ENCODE assay signal across 8 mouse cellular contexts in the genomic region with DNA sequence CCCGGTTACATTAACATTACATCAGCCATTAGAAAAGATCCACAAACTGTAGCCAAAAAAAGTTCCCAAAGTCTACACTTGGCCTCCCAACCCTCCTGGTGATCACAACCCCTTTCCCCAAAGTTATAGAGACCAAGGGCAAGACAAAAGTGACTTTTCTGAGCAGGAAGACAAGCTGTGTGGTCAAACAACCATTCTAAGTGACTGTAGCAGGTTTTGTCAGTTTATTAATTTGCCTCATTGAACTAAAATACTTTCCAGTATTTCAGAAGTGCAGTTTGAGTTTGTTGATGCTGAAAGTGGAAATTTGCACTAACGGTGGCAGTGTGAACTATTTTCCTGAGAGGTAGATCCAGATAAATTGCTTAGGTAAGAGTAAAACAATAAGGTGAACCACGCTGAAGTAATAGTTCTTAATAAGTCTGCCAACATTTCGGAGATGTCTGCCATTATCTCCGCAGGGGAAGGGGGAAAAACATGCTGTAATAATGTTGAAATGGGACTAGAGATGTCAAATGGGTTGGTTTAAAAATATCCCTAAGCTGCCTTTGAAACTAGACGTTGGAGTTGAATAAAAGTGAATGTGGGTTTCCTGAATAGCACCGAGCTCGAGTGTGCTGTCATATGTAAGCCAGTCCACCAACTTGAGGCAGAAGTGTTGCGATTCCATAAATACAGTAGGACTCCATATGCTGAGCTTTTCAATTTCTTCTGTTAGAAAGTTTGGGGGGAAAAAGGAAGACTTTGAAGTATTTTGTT. TPM values are rescaled to one million over a fixed set of nuclear protein-coding genes. Genes with fewer than 3 reads are reported as not detected.
DNase-seq lines count a peak whose midpoint lies in the region; ATAC-seq and TF ChIP-seq lines count a peak whose summit lies in the region.

No protein-coding gene starts in this region.

- no peak for TF ChIP-seq POLR2A in kidney, adult 2 months (IDR thresholded peaks at IDR 0.05; ENCODE audit: low read depth, low read length)

- TF ChIP-seq EP300 in heart, postnatal 0 days (IDR thresholded peaks at IDR 0.05; ENCODE audit: low read depth), result no peak

- ATAC-seq in heart, postnatal 0 days (ENCODE audit: insufficient read depth, low read depth), result no peak
- ATAC-seq in midbrain, embryonic 11.5 days (ENCODE audit: low FRiP score), result no peak

- no peak for DNase-seq in kidney, adult 2 months
- DNase-seq in kidney, adult 8-10 months, result no peak
- DNase-seq in Muller cell, postnatal 12 days (ENCODE audit: inconsistent ontology term), result peak; percentile 84
- DNase-seq in heart, postnatal 0 days (ENCODE audit: low spot score), result no peak
- peak; percentile 93 for DNase-seq in midbrain, embryonic 11.5 days (ENCODE audit: low spot score, missing footprints)
- DNase-seq in layer of hippocampus, adult 9-11 months, result no peak
- DNase-seq in frontal cortex, postnatal 25 days (ENCODE audit: low spot score in 2 of 2), result no peak
- no peak for DNase-seq in right cerebral cortex, adult 2 months (ENCODE audit: low spot score in 2 of 2)

- no peak for TF ChIP-seq CTCF in kidney, adult 2 months (conservative IDR thresholded peaks at IDR 0.05; ENCODE audit: insufficient read depth, insufficient read length, low read depth, low read length)
- TF ChIP-seq CTCF in heart, postnatal 0 days (IDR thresholded peaks at IDR 0.05; ENCODE audit: low read depth), result no peak

- H3K4me2 ChIP-seq in heart, postnatal 0 days (ENCODE audit: low read depth, low read length), result peak overlapping the region; percentile 97
- peak overlapping the region; percentile 85 for H3K4me2 ChIP-seq in midbrain, embryonic 11.5 days

- peak overlapping the region; percentile 61; the same call in 1 of the 2 replicates for H3K4me3 ChIP-seq in kidney, adult 2 months (ENCODE audit: insufficient read depth, low read depth, low read length)
- peak overlapping the region; percentile 84 for H3K4me3 ChIP-seq in heart, postnatal 0 days (ENCODE audit: low read depth, low read length)
- peak overlapping the region; percentile 96 for H3K4me3 ChIP-seq in midbrain, embryonic 11.5 days (ENCODE audit: low read depth, low read length)

- H3K9me3 ChIP-seq in heart, postnatal 0 days (replicated peaks; ENCODE audit: control insufficient read depth, low read length), result no peaks in the 10 kb centered on the region
- no peaks in the 10 kb centered on the region for H3K9me3 ChIP-seq in midbrain, embryonic 11.5 days (ENCODE audit: control insufficient read depth, low read length)

- peak overlapping the region; percentile 87 for H3K9ac ChIP-seq in heart, postnatal 0 days (replicated peaks; ENCODE audit: low read depth, low read length)
- H3K9ac ChIP-seq in midbrain, embryonic 11.5 days (ENCODE audit: low read length), result peak overlapping the region; percentile 99

- peaks cover 10% of the 10 kb centered on the region for H3K36me3 ChIP-seq in kidney, adult 2 months (ENCODE audit: control insufficient read depth, insufficient read depth, low read length)
- H3K36me3 ChIP-seq in heart, postnatal 0 days (replicated peaks; ENCODE audit: control insufficient read depth, insufficient read depth, low read length), result peaks cover 18% of the 10 kb centered on the region
- H3K36me3 ChIP-seq in midbrain, embryonic 11.5 days (ENCODE audit: control insufficient read depth, insufficient read depth, low read length), result peaks cover 8% of the 10 kb centered on the region

- no peaks in the 10 kb centered on the region for H3K27me3 ChIP-seq in kidney, adult 2 months (replicated peaks; ENCODE audit: control insufficient read depth, insufficient read depth, low read length)
- no peaks in the 10 kb centered on the region for H3K27me3 ChIP-seq in heart, postnatal 0 days (ENCODE audit: control insufficient read depth, insufficient read depth, low read length)
- no peaks in the 10 kb centered on the region for H3K27me3 ChIP-seq in midbrain, embryonic 11.5 days (ENCODE audit: control insufficient read depth, insufficient read depth, low read length)

- H3K4me1 ChIP-seq in kidney, adult 2 months (ENCODE audit: control insufficient read depth, insufficient read depth, low read length), result peaks cover 11% of the 10 kb centered on the region
- H3K4me1 ChIP-seq in heart, postnatal 0 days (ENCODE audit: control insufficient read depth, insufficient read depth), result peaks cover 16% of the 10 kb centered on the region
- H3K4me1 ChIP-seq in midbrain, embryonic 11.5 days (ENCODE audit: control insufficient read depth, insufficient read depth, low read length), result peaks cover 40% of the 10 kb centered on the region

- no peak overlapping the region for H3K27ac ChIP-seq in kidney, adult 2 months (ENCODE audit: insufficient read depth, low read depth, low read length)
- H3K27ac ChIP-seq in heart, postnatal 0 days (ENCODE audit: low read depth), result peak overlapping the region; percentile 96; the same call in 1 of the 2 replicates
- peak overlapping the region; percentile 98 for H3K27ac ChIP-seq in midbrain, embryonic 11.5 days (ENCODE audit: low read depth, low read length)

- 51% methylated on average over 9 of the region's 9 CpGs for WGBS in kidney, adult 2 months
- 44% methylated on average over 9 of the region's 9 CpGs for WGBS in heart, postnatal 0 days
- 24% methylated on average over 9 of the region's 9 CpGs for WGBS in midbrain, embryonic 11.5 days

RNA-seq across cellular contexts. Expression of a gene that starts 1.8 kb away (rescaled TPM):
- 9.2 and 12.7 TPM in 2 replicates for polyA plus RNA-seq in kidney, adult 2 months (2012; rRNA removed)
- 12.5 and 15.2 TPM in 2 replicates for total RNA-seq in heart, postnatal 0 days (2014; rRNA removed; ENCODE audit: low replicate concordance)
- 1.3 and 1.7 TPM in 2 replicates for polyA plus RNA-seq in heart, postnatal 0 days (2015; fragmentation: Nextera tagmentation; extraction: Ambion mirVana)
- polyA plus RNA-seq in midbrain, embryonic 11.5 days (2014; fragmentation: Nextera tagmentation; extraction: Ambion mirVana), result 10.2 and 10.7 TPM in 2 replicates

Comparison
In these comparisons a context has a peak if more than half of its experiments do, and no peak if none do; other contexts are left out.
1. DNase-seq: peak in Muller cell, postnatal 12 days (single experiment) and midbrain, embryonic 11.5 days (single experiment); none in kidney, adult 2 months (single experiment), kidney, adult 8-10 months (0 of 2), heart, postnatal 0 days (single experiment), layer of hippocampus, adult 9-11 months (single experiment), frontal cortex, postnatal 25 days (0 of 2) and right cerebral cortex, adult 2 months (0 of 2).
2. Peak in every context shown above with its lines, with median percentiles within 50 percentile points of each other: H3K4me3 ChIP-seq.